Mouse (Mus musculus) liver, postnatal 0 days (tissue): ENCODE measurements around the gene Mroh9.

ENCODE experiments used
- CTCF ChIP-seq: sonication (generic); IDR thresholded peaks from 2 replicates; pipeline ENCODE4 v1.5.1; 2016; ENCODE audit warnings: antibody characterized with exemption, low read depth
- EP300 ChIP-seq: IDR thresholded peaks from 2 replicates; pipeline ENCODE4 v1.6.1; 2016; ENCODE audit warnings: antibody characterized with exemption, low read depth, mild to moderate bottlenecking

DNA sequence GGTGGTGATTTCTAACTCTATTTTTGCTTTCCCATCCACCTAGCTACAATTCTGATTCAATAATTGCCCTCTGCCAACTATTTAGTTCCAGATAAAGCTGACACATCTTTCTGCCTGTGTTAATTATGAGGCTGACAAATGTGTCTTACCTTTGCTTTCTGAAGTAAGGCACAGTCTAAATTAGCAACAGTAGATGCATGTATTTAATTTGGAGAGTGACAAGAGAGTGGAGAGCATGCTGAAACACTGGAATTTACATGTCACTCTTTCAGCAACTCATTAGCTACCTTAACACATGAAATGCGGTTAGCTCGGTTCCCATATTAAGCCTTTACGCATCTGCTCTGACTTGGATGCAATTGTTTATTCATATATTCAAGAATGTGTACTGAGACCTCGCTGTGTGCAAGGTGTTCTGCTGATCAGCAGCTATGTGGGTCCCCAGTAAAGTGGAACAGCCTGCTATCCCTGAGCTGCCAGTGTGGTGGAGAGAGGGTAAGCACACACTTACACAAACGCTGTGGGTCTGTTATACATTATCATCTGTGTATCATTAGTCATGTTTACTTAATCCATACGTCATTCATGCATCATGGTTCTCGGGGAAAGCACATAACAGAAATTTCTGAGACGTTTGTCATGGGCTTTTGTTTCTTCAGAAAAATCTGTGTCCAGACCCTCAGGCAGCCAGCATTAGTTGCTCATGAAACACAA, 28.1 kb upstream of the Mroh9 start:
- TF ChIP-seq EP300, result no peak
- TF ChIP-seq CTCF, result no peak
